Mouse (Mus musculus) gastrocnemius, postnatal 25 days (tissue): Measurements from ENCODE around the gene Serf2. TPM values are rescaled to one million over a fixed set of nuclear protein-coding genes. Genes with fewer than 3 reads are reported as not detected.
A peak's percentile ranks its signal among the peaks of the same experiment; 100 is the strongest.
"Not testable (repeated sequence)": the region's sequence is repeated elsewhere in the genome, so short reads cannot be mapped to it uniquely, and the experiment has no call there.

ENCODE experiments used
- DNase-seq: peaks from one replicate; pipeline ENCODE4 v3.0.0; 2022
- total RNA-seq, 2 experiments: library from RNA; stranded (reverse); gene quantifications; 1 replicate in 1 of 2; 2 replicates in 1 of 2; pipeline ENCODE4 v1.2.3; 2021

The Serf2 gene
- total RNA-seq, 2 experiments from 2014 or later, result 315 to 360 TPM

- DNase-seq, result no peak
Measured at GRCm38 (mm10) chr2:121447006-121447405, 2.0 kb upstream of the Serf2 start.

DNA sequence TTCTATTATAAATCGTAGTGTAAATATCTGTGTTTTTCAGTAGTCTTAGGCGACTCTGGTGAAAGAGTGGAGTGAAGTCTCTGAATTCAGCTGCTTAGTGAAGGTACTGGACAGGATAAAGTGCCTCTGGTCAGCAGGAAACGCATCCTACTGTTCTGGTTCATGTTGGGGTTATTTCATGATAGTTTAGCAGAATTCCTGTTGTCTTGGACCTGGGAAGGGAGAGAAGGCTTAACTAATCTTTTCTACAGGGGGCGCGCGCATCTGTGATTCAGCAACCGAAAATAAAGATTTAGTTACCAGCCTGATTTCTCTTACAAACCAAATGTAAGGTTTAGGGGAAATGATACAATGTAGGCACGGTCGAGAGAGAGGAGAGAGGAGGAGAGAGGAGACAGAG, 859 bp upstream of the Serf2 start:
- DNase-seq, result no peak

GRCm38 (mm10) chr2:121449545-121450011, 583 bp downstream of the Serf2 start:
- DNase-seq, result peak; percentile 37

DNA sequence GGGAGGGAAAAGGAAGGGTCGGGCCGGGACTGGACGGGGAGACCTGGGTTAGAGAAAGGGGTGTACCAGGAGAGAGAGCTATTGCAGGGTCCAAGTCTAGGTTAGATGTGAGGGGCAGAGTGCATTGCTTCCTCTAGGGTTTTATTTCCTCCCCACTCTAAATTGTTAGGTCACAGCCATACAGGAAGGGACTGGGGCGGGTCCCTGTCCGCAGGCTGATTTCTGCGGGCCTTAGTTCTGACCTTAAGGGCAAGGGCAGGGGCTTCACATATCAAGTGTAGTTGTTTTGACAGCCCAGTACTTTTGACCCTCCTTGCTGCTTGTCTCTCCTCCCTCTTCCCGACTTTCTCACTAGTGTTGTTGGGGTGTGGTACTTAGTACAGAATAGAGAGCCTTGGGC, 1.1 kb downstream of the Serf2 start:
- DNase-seq, result no peak

- no peak for DNase-seq
Measured at GRCm38 (mm10) chr2:121452361-121452760, 3.4 kb downstream of the Serf2 start.

- DNase-seq, result no peak
Measured at GRCm38 (mm10) chr2:121452990-121453389, 4.0 kb downstream of the Serf2 start, which contains the start of gene Hypk. TSS of gene Hypk (plus strand) at chr2:121453290.

GRCm38 (mm10) chr2:121453917-121454316, 4.9 kb downstream of the Serf2 start:
- DNase-seq, result no peak

- no peak for DNase-seq
Measured at GRCm38 (mm10) chr2:121455534-121455933, 6.5 kb downstream of the Serf2 start.

GRCm38 (mm10) chr2:121456692-121457642, 8.0 kb downstream of the Serf2 start, which contains the start of gene Serinc4:
TSS of gene Serinc4 (minus strand) at chr2:121456781.
- peak; percentile 72 for DNase-seq

DNA sequence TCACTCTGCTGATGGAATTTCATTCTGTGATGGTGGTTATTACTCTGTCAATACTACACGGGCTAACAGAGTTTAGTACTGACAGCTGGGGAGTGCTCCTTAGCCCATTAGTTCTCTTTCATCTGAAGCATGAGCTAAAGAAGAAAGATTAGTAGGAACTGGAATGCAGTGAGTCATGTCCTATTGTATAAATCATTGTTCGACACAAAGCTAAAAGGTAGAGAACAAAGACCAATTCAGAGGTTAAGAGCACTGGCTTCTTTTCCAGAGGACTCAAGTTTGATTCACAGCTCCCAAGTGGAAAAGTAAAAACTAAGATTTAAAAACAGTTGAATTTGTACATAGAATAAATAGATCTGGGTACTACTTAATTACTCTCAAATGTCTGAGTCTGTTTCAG, 11.1 kb downstream of the Serf2 start:
- DNase-seq, result no peak

GRCm38 (mm10) chr2:121468982-121469381, 20.0 kb downstream of the Serf2 start:
- not testable (repeated sequence) for DNase-seq

- DNase-seq, result not testable (repeated sequence)
Measured at GRCm38 (mm10) chr2:121472783-121473182, 23.8 kb downstream of the Serf2 start.

GRCm38 (mm10) chr2:121473301-121474179, 24.5 kb downstream of the Serf2 start, which contains the start of gene Mfap1b:
TSS of gene Mfap1b (minus strand) at chr2:121474067.
- peak; percentile 82 for DNase-seq

DNA sequence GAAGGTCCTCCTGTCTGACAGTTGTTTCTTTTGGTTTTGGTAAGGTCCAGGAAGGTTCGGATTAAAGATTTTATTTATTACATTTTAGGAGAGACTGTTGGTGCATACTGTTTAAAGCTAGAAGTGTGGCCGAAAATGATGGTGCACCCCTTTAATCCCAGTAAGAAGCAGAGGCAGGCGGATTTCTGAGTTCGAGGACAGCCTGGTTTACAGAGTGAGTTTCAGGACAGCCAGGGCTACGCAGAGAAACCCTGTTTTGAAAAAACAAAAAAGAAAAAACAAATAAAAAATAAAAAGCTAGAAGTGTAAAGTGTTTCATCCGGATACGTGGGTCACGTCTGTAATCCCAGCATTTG, 25.2 kb downstream of the Serf2 start:
- no peak for DNase-seq

- not testable (repeated sequence) for DNase-seq
Measured at GRCm38 (mm10) chr2:121475306-121475705, 26.3 kb downstream of the Serf2 start.

- DNase-seq, result no peak
Measured at GRCm38 (mm10) chr2:121477491-121478266, 28.7 kb downstream of the Serf2 start.

GRCm38 (mm10) chr2:121480498-121480897, 31.5 kb downstream of the Serf2 start:
- DNase-seq, result no peak

DNA sequence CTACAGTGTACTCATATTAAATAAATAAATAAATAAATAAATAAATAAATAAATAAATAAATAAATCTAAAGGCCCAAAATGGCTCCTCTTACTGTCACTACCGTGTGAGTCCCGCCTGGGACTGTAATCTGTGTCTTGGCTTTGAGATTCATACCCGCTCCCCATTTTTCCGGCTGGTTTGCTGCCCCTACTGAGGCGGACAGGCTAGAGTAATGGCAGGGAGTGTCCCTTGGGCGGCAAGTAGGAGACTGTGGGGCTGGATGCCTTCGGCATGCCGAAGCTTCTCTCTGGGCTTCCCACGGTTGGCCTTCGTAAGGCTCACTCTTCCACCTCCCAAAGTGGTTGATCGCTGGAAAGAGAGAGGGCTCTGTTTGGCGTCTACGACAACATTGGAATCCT, 31.9 kb downstream of the Serf2 start:
- not testable (repeated sequence) for DNase-seq

- DNase-seq, result no peak
Measured at GRCm38 (mm10) chr2:121483576-121483975, 34.6 kb downstream of the Serf2 start.

DNA sequence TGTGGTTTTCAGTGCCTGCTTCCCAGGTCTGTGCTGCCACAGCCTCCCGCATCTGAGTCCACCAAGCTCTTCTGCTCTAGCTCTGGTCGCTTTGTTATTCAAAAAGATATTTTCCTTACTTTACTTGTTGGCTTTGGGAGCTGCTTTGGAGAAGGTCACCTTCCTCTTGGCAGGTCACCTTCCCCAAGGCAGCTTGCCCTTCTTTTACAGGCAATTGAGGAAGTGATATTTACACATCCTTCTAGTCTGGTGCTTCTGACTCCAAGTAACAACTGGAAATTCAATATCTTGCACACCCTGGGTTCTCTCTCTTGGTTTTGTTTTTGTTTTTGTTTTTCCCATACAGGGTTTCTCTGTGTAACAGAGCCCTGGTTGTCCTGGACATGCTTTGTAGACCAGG, 35.4 kb downstream of the Serf2 start:
- DNase-seq, result not testable (repeated sequence)

GRCm38 (mm10) chr2:121501550-121501949, 52.6 kb downstream of the Serf2 start:
- DNase-seq, result not testable (repeated sequence)
